Mouse (Mus musculus) kidney, adult 2 months (tissue): Measurements from ENCODE around the gene Manba. TPM values are rescaled to one million over a fixed set of nuclear protein-coding genes. Genes with fewer than 3 reads are reported as not detected.

Experiments used
- DNase-seq: peaks from one replicate; pipeline ENCODE4 v3.0.0; 2021
- H3K27ac ChIP-seq: fragments of 200-500 bp; 2 replicates; pipeline ENCODE4 v1.5.1; 2012; ENCODE audit warnings: low read depth, low read length, control low read depth, inconsistent platforms; ENCODE audit not compliant: insufficient read depth
- H3K27me3 ChIP-seq: fragments of 200-500 bp; replicated peaks from 2 replicates; pipeline ENCODE4 v1.6.1; 2012; ENCODE audit warnings: mild to moderate bottlenecking, moderate library complexity, low read length, inconsistent platforms; ENCODE audit not compliant: control insufficient read depth, insufficient read depth
- H3K36me3 ChIP-seq: fragments of 200-500 bp; 2 replicates; pipeline ENCODE4 v1.6.1; 2012; ENCODE audit warnings: mild to moderate bottlenecking, moderate library complexity, low read length, inconsistent platforms; ENCODE audit not compliant: control insufficient read depth, insufficient read depth
- H3K4me1 ChIP-seq: fragments of 200-500 bp; 2 replicates; pipeline ENCODE4 v1.6.1; 2011; ENCODE audit warnings: low read length; ENCODE audit not compliant: control insufficient read depth, insufficient read depth
- H3K4me3 ChIP-seq: fragments of 200-500 bp; 2 replicates; pipeline ENCODE4 v1.5.1; 2011; ENCODE audit warnings: mild to moderate bottlenecking, low read depth, low read length, control low read depth; ENCODE audit not compliant: insufficient read depth
- CTCF ChIP-seq: fragments of 200-500 bp; conservative IDR thresholded peaks from 2 replicates; pipeline ENCODE4 v1.5.1; 2011; ENCODE audit warnings: low read depth, mild to moderate bottlenecking, control low read depth, low read length, moderate library complexity, mixed read lengths; ENCODE audit not compliant: insufficient read depth, insufficient read length
- POLR2A ChIP-seq: fragments of 200-500 bp; IDR thresholded peaks from one replicate; pipeline ENCODE4 v1.6.1; 2011; ENCODE audit warnings: low read depth, low read length, control low read depth
- WGBS: fragments of 180-500 bp; shearing (Covaris S2); methylation state at CpG from one replicate; pipeline ENCODE4 v1.1.7; 2018; 5-methylcytosine and 5-hydroxymethylcytosine counted together
- polyA plus RNA-seq: library from polyadenylated mRNA; depleted of rRNA; stranded (reverse); fragments of >200 nt; gene quantifications from 2 replicates; pipeline ENCODE4 v1.2.3, GENCODE M21; 2012

Manba gene
- polyA plus RNA-seq, 1 experiment = 25.8 TPM

GRCm38 (mm10) chr3:135591376-135591775 is 106.0 kb downstream of the Manba start:
- 79% methylated on average over 5 of the region's 5 CpGs for WGBS
- H3K27ac ChIP-seq = no peak overlapping the region
- H3K36me3 ChIP-seq = peaks cover 2% of the 10 kb centered on the region; the same call in 1 of the 2 replicates
- H3K27me3 ChIP-seq = no peaks in the 10 kb centered on the region
- DNase-seq = no peak
- no peaks in the 10 kb centered on the region for H3K4me1 ChIP-seq
- no peak overlapping the region for H3K4me3 ChIP-seq
- TF ChIP-seq POLR2A (no peak), CTCF (no peak)

- H3K4me1 ChIP-seq = no peaks in the 10 kb centered on the region
- H3K27me3 ChIP-seq = no peaks in the 10 kb centered on the region
- no peak for DNase-seq
- 76% methylated on average over 4 of the region's 4 CpGs for WGBS
- no peak for TF ChIP-seq CTCF
- no peak for TF ChIP-seq POLR2A
- peaks cover 2% of the 10 kb centered on the region; the same call in 1 of the 2 replicates for H3K36me3 ChIP-seq
- H3K4me3 ChIP-seq = no peak overlapping the region
- H3K27ac ChIP-seq = no peak overlapping the region
These were observed 106.6 kb downstream of the Manba start for GRCm38 (mm10) chr3:135592011-135592410.

GRCm38 (mm10) chr3:135594238-135594917 is 109.0 kb downstream of the Manba start:
- 0 out of 2 replicates have a peak, but pooled peaks cover 2% of the 10 kb centered on the region for H3K36me3 ChIP-seq
- TF ChIP-seq CTCF (no peak), POLR2A (no peak)
- WGBS = 72% methylated on average over 21 of the region's 21 CpGs
- DNase-seq = peak; percentile 38
- no peaks in the 10 kb centered on the region for H3K4me1 ChIP-seq
- no peak overlapping the region for H3K4me3 ChIP-seq
- H3K27ac ChIP-seq = no peak overlapping the region
- H3K27me3 ChIP-seq = no peaks in the 10 kb centered on the region

GRCm38 (mm10) chr3:135597014-135597413 is 111.6 kb downstream of the Manba start:
- no peak for TF ChIP-seq POLR2A
- no peak for TF ChIP-seq CTCF
- H3K27ac ChIP-seq = peak overlapping the region; percentile 39; the same call in 1 of the 2 replicates
- H3K36me3 ChIP-seq = 0 out of 2 replicates have a peak, but pooled peaks cover 2% of the 10 kb centered on the region
- H3K4me1 ChIP-seq = no peaks in the 10 kb centered on the region
- no peaks in the 10 kb centered on the region for H3K27me3 ChIP-seq
- WGBS = 66% methylated on average over 4 of the region's 4 CpGs
- no peak overlapping the region for H3K4me3 ChIP-seq
- DNase-seq = peak; percentile 52

GRCm38 (mm10) chr3:135598355-135598754 is 112.9 kb downstream of the Manba start:
- H3K27me3 ChIP-seq = no peaks in the 10 kb centered on the region
- no peak overlapping the region for H3K27ac ChIP-seq
- WGBS = 73% methylated on average over 3 of the region's 3 CpGs
- no peaks in the 10 kb centered on the region for H3K4me1 ChIP-seq
- TF ChIP-seq POLR2A (no peak), CTCF (no peak)
- H3K4me3 ChIP-seq = no peak overlapping the region
- no peak for DNase-seq
- peaks cover 3% of the 10 kb centered on the region for H3K36me3 ChIP-seq

GRCm38 (mm10) chr3:135602731-135603130 is 117.3 kb downstream of the Manba start:
- TF ChIP-seq POLR2A (no peak), CTCF (no peak)
- Histone ChIP-seq H3K4me1 (no peaks in the 10 kb centered on the region), H3K36me3 (peaks cover 3% of the 10 kb centered on the region), H3K27me3 (no peaks in the 10 kb centered on the region), H3K27ac (no peak overlapping the region), H3K4me3 (no peak overlapping the region)
- DNase-seq = no peak
- 87% methylated on average over 10 of the region's 10 CpGs for WGBS

GRCm38 (mm10) chr3:135604626-135605417 is 119.4 kb downstream of the Manba start:
- no peaks in the 10 kb centered on the region for H3K4me1 ChIP-seq
- WGBS = 73% methylated on average over 10 of the region's 10 CpGs
- H3K36me3 ChIP-seq = peaks cover 3% of the 10 kb centered on the region
- TF ChIP-seq CTCF (no peak), POLR2A (no peak)
- H3K27me3 ChIP-seq = no peaks in the 10 kb centered on the region
- no peak for DNase-seq
- no peak overlapping the region for H3K27ac ChIP-seq
- H3K4me3 ChIP-seq = no peak overlapping the region
